Mouse (Mus musculus) heart, embryonic 14.5 days (tissue): ENCODE measurements around the gene Ugt1a10. TPM values are rescaled to one million over a fixed set of nuclear protein-coding genes. Genes with fewer than 3 reads are reported as not detected.
"Not testable (repeated sequence)": the region's sequence is repeated elsewhere in the genome, so short reads cannot be mapped to it uniquely, and the experiment has no call there.

Source experiments
- ATAC-seq: fragments of 200-750 bp; cut with Nextera tagmentation; 2 replicates; pipeline ENCODE4 v1.8.0; 2017; ENCODE audit warnings: low read depth, moderate TSS enrichment; ENCODE audit not compliant: insufficient number of reproducible peaks, insufficient read depth, low FRiP score
- H3K27ac ChIP-seq, 2 experiments: fragments of 200-500 bp in 1 of 2; fragments of 300-500 bp in 1 of 2; sonication (generic) in 1 of 2; replicated peaks in 1 of 2; 2 replicates each; pipeline ENCODE4 v1.5.1; 2012 to 2014; ENCODE audit warnings: low read depth in 2 of 2, low read length in 2 of 2, control low read depth in 1 of 2, mild to moderate bottlenecking in 1 of 2, mixed read lengths in 1 of 2; ENCODE audit not compliant: control insufficient read depth in 1 of 2, insufficient read depth in 1 of 2
- H3K27me3 ChIP-seq: fragments of 300-500 bp; sonication (generic); 2 replicates; pipeline ENCODE4 v1.6.1; 2014; ENCODE audit warnings: mild to moderate bottlenecking, low read length, control low read depth; ENCODE audit not compliant: control insufficient read depth, insufficient read depth
- H3K36me3 ChIP-seq: fragments of 300-500 bp; sonication (generic); 2 replicates; pipeline ENCODE4 v1.6.1; 2014; ENCODE audit warnings: mild to moderate bottlenecking, control low read depth, low read length, mixed read lengths; ENCODE audit not compliant: control insufficient read depth, insufficient read depth
- H3K4me1 ChIP-seq, 2 experiments: fragments of 200-500 bp in 1 of 2; fragments of 300-500 bp in 1 of 2; sonication (generic) in 1 of 2; 2 replicates each; pipeline ENCODE4 v1.6.1; 2012 to 2014; ENCODE audit warnings: low read length in 2 of 2, control low read depth in 1 of 2, mixed read lengths in 1 of 2; ENCODE audit not compliant: control insufficient read depth in 2 of 2, insufficient read depth in 2 of 2
- H3K4me2 ChIP-seq: fragments of 300-500 bp; sonication (generic); 2 replicates; pipeline ENCODE4 v1.6.1; 2014; ENCODE audit warnings: mild to moderate bottlenecking, low read length
- H3K4me3 ChIP-seq, 2 experiments: fragments of 200-500 bp in 1 of 2; fragments of 300-500 bp in 1 of 2; sonication (generic) in 1 of 2; 2 replicates each; pipeline ENCODE4 v1.5.1; 2012 to 2014; ENCODE audit warnings: low read length in 2 of 2, mild to moderate bottlenecking in 2 of 2, control low read depth in 1 of 2, low read depth in 1 of 2, moderate library complexity in 1 of 2; ENCODE audit not compliant: control insufficient read depth in 1 of 2, insufficient read depth in 1 of 2
- H3K9ac ChIP-seq: fragments of 300-500 bp; sonication (generic); 2 replicates; pipeline ENCODE4 v1.6.1; 2014; ENCODE audit warnings: mild to moderate bottlenecking, low read length
- H3K9me3 ChIP-seq: fragments of 300-500 bp; sonication (generic); 2 replicates; pipeline ENCODE4 v1.6.1; 2016; ENCODE audit warnings: low read length, control low read depth; ENCODE audit not compliant: control insufficient read depth
- WGBS: fragments of 180-500 bp; shearing (Covaris S2); extraction: QIAGEN DNeasy Blood & Tissue Kit; methylation state at CpG from one replicate; pipeline ENCODE4 v1.1.7; 2014; 5-methylcytosine and 5-hydroxymethylcytosine counted together
- polyA plus RNA-seq: library from polyadenylated mRNA; unstranded; fragments of >200 nt; fragmentation: Nextera tagmentation; extraction: Ambion mirVana; gene quantifications from 2 replicates; pipeline ENCODE4 v1.2.1, GENCODE M21; 2014

The Ugt1a10 gene
- polyA plus RNA-seq, 1 experiment from 2014 or later = not detected

DNA sequence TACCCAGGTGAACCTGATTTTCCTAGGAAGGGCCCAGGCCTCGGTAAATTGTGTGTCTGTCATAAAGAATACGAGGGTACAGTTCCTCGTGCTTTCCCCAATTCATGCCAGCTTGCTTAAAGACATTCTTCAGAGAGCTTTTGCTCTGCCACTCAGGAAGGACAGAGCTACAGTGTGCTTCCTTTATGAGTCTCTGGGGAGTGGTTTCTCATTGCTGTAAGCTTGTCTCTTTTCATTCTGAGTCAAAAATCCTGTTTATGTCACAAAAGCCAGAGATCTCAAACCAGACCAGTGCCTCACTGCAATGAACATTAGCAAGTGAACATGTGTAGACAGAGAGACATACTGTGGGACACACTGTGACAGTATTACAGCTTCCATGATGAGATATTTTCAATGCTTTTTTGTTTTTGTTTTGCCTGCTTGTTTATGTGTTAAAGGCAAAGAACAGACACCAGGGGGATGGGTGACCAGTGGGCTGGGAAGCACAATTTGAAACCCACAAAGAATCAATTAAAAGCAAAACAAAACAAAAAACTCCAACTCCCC is 78.8 kb downstream of the Ugt1a10 start:
- ATAC-seq = no peak
- Histone ChIP-seq H3K27me3 (no peaks in the 10 kb centered on the region), H3K9ac (no peak overlapping the region), H3K4me3 (no peak overlapping the region), H3K4me2 (no peak overlapping the region), H3K9me3 (no peaks in the 10 kb centered on the region), H3K36me3 (no peaks in the 10 kb centered on the region), H3K27ac (no peak overlapping the region), H3K4me1 (no peaks in the 10 kb centered on the region)
- WGBS = 59% methylated on average over 3 of the region's 3 CpGs

DNA sequence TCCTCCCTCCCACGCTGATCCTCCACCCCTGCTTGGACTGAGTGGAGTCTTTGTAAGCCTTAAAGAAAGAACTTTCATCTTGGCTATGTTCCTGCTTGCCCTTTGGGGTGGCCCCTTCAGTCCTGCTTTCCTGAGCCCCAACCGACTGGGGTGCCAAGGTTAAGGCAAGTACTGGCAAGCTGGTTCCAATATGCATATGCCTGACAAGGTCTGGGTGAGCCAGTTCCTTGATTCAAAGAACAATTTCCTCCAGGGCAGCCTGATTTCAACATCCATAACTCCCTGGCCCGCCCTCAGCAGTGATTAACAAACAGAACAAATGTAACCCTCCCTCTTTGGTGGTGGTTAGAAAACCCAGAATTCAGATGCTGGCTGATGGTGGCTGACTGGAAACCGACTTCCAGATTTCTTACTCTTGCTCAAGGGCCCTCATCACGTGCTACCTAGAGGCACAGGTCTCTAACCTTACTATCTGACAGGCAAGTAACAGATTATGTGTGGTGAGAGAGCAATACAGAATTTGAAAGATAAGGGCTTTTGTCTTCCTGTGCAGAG is 79.3 kb downstream of the Ugt1a10 start, which contains the start of gene Ugt1a6a:
TSS of gene Ugt1a6a (plus strand) at position 353 of the 555 bp plus-strand sequence.
- not testable (repeated sequence) for H3K27ac ChIP-seq, H3K4me1 ChIP-seq, H3K9ac ChIP-seq, H3K9me3 ChIP-seq, H3K36me3 ChIP-seq, ATAC-seq, H3K4me3 ChIP-seq, H3K27me3 ChIP-seq, H3K4me2 ChIP-seq
- 54% methylated on average over 5 of the region's 5 CpGs for WGBS

DNA sequence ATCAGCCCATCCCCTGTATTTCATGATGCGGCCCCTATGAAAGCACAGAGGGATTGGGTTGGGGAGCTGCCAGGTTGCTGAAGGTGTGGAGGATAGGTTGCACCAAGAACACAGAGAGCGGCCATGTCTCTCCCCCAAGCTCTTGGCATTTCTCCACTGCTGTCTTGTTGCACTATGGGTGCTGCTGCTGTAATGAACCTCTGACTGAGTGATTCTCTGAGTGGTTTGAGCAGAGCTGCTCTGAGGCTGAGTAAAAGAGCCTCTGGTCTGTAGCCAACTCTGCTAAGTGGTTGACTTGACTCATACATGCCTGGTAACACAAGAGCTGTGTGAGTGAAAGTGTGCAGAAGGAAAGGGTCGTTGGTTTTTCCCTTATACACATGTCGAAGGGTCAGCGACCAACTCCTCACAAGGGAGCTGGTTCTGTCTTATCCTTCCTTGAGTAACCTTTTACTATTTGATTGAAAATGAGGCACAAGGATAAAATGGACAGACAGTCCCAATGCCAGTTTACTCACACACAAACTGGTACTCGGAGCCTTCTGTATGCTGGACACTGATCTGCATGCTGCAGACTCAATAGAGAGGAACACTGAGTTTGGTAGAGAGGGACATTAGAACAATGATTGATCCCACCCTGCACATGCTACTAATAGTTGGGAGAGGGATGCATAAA is 80.2 kb downstream of the Ugt1a10 start:
- not testable (repeated sequence) for H3K4me3 ChIP-seq, H3K4me2 ChIP-seq, ATAC-seq, H3K9ac ChIP-seq, H3K4me1 ChIP-seq, H3K27me3 ChIP-seq, H3K36me3 ChIP-seq, H3K9me3 ChIP-seq, H3K27ac ChIP-seq
- 70% methylated on average over 5 of the region's 6 CpGs for WGBS

DNA sequence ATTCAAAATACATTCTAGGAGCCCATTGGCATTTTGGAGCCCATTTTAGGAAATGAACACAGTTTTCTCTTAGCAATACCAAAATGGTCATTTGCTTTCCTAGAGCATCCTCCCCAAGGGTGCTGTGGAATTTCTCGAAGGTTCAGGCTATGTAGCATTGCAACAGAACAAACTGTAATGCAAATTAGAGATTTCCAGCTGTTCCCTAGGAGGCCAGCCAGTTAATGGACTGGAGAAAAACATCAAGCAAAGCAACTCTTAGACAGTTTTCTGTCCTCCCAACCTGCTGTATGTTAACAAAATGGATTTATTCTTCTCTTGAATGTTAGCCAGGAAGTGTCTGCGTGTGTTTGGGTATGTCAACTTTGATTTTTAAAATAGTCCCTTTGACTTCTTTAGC is 81.5 kb downstream of the Ugt1a10 start:
- Histone ChIP-seq H3K4me2 (no peak overlapping the region), H3K4me3 (no peak overlapping the region), H3K4me1 (no peaks in the 10 kb centered on the region), H3K36me3 (no peaks in the 10 kb centered on the region), H3K9ac (no peak overlapping the region), H3K27me3 (no peaks in the 10 kb centered on the region), H3K27ac (no peak overlapping the region), H3K9me3 (no peaks in the 10 kb centered on the region)
- no peak for ATAC-seq
- 73% methylated on average over 2 of the region's 2 CpGs for WGBS

DNA sequence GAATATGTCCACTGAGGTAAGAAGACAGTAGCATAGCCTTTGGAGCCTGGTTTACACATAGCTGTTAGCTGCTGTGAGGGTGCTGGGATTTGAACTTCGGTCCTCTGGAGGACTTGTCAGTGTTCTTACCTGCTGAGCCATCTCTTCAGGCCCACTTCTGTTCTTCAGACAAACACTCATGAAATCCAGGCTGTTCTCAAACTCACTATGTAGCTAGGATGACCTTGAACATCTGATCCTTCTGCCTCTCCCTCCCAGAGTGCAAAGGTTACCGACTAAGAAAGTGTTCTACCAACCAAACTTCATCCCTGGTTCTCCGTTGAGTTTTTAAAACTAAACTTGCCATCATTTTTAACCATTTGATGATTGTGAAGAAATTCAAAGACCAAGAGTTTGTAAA is 82.1 kb downstream of the Ugt1a10 start:
- WGBS = 80% methylated on average over 3 of the region's 3 CpGs
- H3K4me3 ChIP-seq = no peak overlapping the region

DNA sequence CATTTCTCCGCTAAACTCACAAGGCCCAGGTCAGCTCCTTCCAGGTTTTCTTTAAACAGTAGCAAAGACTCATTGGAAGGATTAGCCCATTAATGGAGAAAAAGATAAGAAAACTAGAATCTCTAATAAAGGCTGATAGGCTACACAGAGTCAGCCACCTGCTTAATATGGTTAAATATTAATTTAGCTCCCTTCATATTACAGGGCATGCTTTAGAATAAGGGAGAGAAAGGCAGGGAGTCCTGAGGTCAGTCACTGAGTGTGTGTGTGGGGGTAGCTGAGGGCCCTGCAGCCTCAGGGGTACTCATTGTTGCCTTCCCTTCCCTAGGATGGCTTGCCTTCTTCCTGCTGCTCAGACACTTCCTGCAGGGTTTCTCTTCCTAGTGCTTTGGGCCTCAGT is 83.0 kb downstream of the Ugt1a10 start:
- no peak for ATAC-seq
- Histone ChIP-seq H3K4me1 (no peaks in the 10 kb centered on the region), H3K27me3 (no peaks in the 10 kb centered on the region), H3K27ac (no peak overlapping the region), H3K36me3 (no peaks in the 10 kb centered on the region), H3K9me3 (no peaks in the 10 kb centered on the region), H3K9ac (no peak overlapping the region), H3K4me2 (no peak overlapping the region), H3K4me3 (no peak overlapping the region)
- 83% methylated on average over 1 of the region's 1 CpGs for WGBS

More for the DNA sequence above, 82.1 kb downstream of the Ugt1a10 start:
- no peak overlapping the region for H3K27ac ChIP-seq
- H3K36me3 ChIP-seq = no peaks in the 10 kb centered on the region
- H3K9ac ChIP-seq = no peak overlapping the region
- ATAC-seq = no peak
- H3K27me3 ChIP-seq = no peaks in the 10 kb centered on the region
- H3K4me1 ChIP-seq = no peaks in the 10 kb centered on the region
- no peaks in the 10 kb centered on the region for H3K9me3 ChIP-seq
- no peak overlapping the region for H3K4me2 ChIP-seq

DNA sequence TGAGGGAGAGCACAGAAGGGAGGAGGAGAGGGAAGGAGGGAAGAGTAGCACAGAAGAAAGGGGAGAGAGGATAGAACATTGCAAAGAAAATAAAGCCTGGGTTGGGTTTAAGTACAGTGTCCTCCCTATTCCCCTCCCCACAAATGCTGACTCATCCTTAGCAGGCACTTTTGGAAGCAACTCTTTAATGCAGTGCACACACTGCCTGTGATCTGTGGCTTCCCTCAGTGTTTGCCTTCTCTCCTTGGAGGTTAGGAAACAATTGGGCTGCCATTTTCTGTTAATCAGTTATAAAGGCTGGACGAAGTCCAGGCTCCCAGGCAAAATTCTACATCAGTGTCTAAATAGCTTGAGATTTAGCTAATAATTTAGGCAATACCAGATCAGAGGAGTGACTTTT is 85.3 kb downstream of the Ugt1a10 start:
- H3K9me3 ChIP-seq, ATAC-seq, H3K4me2 ChIP-seq, H3K27ac ChIP-seq, H3K4me3 ChIP-seq, H3K9ac ChIP-seq, H3K27me3 ChIP-seq, H3K4me1 ChIP-seq, H3K36me3 ChIP-seq: not testable (repeated sequence)
- 52% methylated on average over 1 of the region's 1 CpGs for WGBS
